Mouse (Mus musculus) erythroblast, adult 5-6 weeks (primary cell): ENCODE results near the gene C87436. TPM values are rescaled to one million over a fixed set of nuclear protein-coding genes. Genes with fewer than 3 reads are reported as not detected.
A peak's percentile ranks its signal among the peaks of the same experiment; 100 is the strongest.
"Not testable (repeated sequence)": the region's sequence is repeated elsewhere in the genome, so short reads cannot be mapped to it uniquely, and the experiment has no call there.

Experiments used
- ATAC-seq: replicated peaks from 2 replicates; pipeline ENCODE4 v1.8.0; 2016; ENCODE audit warnings: moderate number of reproducible peaks, mild to moderate bottlenecking, moderate TSS enrichment, inconsistent platforms; ENCODE audit not compliant: poor library complexity, low FRiP score, severe bottlenecking
- total RNA-seq, 2 experiments: library from RNA; stranded (forward) in 1 of 2; stranded (reverse) in 1 of 2; fragments of 150-400 nt in 1 of 2; fragments of 200-764, 138-1000 nt in 1 of 2; gene quantifications; 2 replicates each; pipeline versions ENCODE4 v1.2.3 to v1.2.4; 2015 to 2017; ENCODE audit warnings: low replicate concordance in 2 of 2

C87436 gene
- total RNA-seq, 2 experiments from 2014 or later = 13.7 to 22.5 TPM

- ATAC-seq = no peak
Measured at GRCm38 (mm10) chr6:86476931-86477330, 38.8 kb downstream of the C87436 start.

DNA sequence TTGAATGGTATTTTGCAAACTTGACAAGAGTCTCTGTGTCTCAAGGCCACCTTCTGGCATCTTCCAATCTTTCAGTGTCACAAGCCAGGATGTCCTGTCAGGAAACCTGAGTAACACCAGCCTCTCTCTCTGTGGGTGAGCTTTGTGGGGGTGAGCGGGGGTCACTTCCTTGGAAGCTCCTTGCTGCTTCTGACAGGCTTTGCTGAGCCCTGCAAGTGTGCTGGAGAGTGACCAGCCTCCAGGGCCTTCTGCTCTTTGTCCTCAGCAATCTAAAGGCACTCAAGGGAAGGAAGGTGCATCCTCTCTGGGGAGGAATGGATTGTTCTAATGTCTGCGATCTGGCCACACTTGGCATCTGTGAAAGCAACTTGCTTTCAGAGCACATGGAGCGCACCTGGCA, 41.1 kb downstream of the C87436 start:
- no peak for ATAC-seq

- no peak for ATAC-seq
Measured at GRCm38 (mm10) chr6:86479816-86480188, 41.6 kb downstream of the C87436 start.

GRCm38 (mm10) chr6:86480189-86480831, 42.1 kb downstream of the C87436 start:
- peak; percentile 43; the same call in 1 of the 2 replicates for ATAC-seq

DNA sequence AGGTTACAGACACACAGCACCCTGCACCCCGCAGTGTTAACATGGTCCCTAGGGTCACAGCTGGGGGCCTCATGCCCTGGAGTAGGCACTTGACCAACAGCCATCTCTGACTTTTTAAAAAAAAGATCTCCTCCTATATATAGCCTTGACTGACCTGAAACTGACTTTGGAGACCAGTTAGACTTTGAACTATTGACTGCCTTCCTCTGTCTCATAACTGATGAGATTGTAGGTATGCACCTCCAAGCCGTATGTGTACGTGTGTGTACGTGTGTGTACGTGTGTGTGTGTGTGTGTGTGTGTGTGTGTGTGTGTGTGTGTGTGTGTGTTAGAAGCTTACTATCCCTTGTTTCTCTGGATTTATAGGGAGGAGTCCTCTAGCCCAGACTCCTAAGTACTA, 43.7 kb downstream of the C87436 start:
- no peak for ATAC-seq

GRCm38 (mm10) chr6:86485943-86486640, 47.9 kb downstream of the C87436 start:
- no peak for ATAC-seq

DNA sequence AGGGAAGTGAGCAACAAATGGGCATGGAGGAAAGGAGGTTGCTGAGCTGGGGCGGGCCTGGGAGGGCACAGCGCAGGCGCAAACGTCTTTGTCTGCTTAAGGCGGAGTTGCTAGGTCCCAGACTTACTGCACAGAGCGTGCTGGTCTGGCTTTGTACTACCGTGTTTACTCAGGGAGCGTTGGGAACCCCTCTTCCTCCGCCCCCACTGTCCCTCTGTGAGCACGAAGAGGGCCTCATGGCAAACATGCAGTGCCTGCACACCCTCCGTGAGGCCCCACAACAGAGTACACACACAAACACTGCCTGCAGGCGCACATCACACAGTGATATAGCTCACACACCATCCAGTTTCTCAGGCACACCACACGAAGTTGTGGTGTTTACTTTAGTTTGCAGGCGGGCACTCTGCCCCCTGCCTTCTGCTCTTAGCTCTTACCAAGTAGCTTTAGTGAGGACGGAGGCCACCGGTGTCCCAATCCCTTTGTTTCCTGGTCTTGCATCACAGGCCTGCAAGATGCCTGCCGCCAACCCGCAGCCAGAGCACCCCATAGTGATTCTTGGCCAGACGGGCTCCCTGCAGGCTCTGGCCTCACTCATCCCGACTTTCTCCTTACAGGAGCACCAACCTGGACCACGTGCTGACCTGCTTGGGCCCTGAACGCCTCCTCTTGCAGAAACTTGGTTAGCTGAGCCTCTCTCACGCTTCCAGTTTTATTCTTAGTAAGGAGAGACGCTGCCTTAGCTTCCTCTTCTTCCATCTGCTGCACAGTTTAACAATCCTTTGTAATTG, 49.4 kb downstream of the C87436 start:
- ATAC-seq = peak; percentile 77

GRCm38 (mm10) chr6:86488149-86488485, 49.9 kb downstream of the C87436 start:
- 0 out of 2 replicates have a peak, but pooled peaks have one; percentile 14 for ATAC-seq

GRCm38 (mm10) chr6:86489945-86490344, 51.8 kb downstream of the C87436 start:
- no peak for ATAC-seq

GRCm38 (mm10) chr6:86490413-86490812, 52.2 kb downstream of the C87436 start:
- not testable (repeated sequence) for ATAC-seq

DNA sequence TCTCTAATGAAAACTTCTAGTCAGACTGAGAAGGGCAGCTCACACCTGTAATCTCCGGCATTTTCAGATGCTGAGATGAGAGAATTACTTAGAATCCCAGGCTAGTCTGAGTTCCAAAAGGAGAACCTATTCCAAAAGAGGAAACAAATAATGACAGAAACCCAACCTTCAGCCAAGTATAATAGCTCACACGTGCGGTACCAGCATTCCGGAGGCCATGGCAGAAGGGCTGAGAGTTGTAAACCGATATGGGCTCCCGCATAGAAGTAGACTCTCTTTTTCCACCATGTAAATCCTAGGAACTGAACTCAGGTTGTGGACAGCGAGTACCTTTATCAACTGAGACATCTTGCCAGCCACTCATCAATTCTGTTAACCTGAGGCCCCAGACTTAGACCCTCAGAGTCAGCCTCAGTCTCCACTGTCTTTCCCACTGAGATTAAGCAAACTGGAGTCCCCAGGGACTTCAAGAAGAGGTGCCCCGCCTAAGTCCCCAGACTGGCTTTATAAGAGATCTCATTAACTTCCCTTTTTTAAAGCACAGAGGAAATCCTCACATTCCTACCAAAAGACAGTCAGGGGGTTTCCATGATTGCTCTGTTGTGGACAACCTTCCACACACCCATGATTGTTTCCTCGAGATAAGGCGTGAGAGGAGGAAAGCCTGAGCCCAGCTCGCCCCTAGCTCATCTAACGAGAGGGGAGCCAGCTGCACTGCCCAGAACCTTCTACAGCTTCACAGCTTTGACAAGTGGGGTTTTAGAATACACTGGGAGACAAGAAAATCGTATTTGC, 55.5 kb downstream of the C87436 start:
- no peak for ATAC-seq

DNA sequence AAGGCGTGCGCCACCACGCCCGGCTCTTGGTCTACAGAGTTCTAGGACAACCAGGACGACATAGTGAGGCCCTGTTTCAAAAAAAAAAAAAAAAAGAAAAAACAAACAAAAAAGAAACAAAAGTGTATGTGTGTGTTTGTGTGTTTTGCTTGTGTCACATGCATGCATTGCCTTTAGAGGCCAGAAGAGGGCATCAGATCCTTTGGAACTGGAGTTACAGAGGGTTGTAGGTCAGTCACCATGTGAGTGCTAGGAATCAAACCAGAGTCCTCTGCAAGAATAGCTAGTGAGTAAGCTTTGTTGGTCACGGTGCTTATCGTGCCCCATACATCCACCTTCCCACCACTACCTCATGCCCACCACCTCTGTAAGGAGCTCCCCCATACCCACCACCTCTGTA, 56.6 kb downstream of the C87436 start:
- no peak for ATAC-seq

GRCm38 (mm10) chr6:86495661-86496060, 57.5 kb downstream of the C87436 start:
- ATAC-seq = no peak

GRCm38 (mm10) chr6:86496127-86496526, 58.0 kb downstream of the C87436 start:
- no peak for ATAC-seq

DNA sequence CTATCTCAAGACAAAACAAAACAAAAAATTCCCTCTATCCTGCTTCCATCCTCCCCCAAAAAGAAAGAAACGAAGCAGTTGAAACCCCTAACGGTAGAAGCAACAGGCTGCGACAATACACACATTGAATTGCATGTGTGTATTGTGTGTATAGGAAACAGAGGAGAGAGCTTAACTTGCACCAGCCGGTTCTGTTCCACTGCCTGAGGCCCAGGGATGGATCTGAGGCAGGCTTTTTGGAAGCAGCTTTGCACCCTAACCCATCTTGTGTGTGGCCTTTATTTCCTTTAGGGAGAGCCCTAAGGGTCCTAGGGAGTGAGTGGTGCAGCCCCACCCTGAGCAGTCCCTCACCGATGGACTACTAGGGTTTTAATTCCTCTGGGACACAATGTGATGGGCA, 58.4 kb downstream of the C87436 start:
- ATAC-seq = no peak

GRCm38 (mm10) chr6:86497071-86497815, 59.1 kb downstream of the C87436 start:
- no peak for ATAC-seq

GRCm38 (mm10) chr6:86497942-86498732, 60.0 kb downstream of the C87436 start:
- no peak for ATAC-seq

DNA sequence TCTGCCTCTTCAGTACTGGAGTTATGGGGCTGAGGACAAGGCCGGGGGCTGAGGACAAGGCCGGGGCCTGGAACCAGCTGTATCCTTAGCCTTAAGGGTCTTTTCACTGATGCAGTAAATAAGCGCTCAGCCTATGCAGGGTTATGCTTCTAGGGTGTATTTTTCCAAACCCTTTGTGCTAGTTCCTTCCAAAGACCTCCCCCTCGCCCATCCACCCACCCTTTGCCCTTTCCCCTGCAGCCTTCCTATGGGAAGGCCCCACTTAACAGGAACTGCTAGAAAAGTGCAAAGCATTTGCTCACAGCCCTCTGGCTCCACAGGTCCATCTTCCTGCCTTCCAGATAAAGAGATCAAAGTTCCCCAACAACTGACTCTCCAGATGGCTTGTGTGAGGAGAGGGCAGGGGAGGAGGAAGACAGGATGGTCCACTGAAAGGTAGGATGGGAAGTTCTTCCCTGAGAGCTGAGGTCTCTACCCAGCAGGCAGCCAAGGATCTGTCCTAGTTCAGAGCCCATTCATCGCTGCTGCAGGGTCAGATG, 61.5 kb downstream of the C87436 start:
- ATAC-seq = no peak
